Mouse (Mus musculus): Measurements from ENCODE around the gene Elp4. TPM values are rescaled to one million over a fixed set of nuclear protein-coding genes. Genes with fewer than 3 reads are reported as not detected.

Elp4 gene
- polyA plus RNA-seq, 1 experiment from 2014 or later, result 13.4 TPM

- Histone ChIP-seq H3K36me3 (ENCODE audit: control insufficient read depth, insufficient read depth) (no peaks in the 10 kb centered on the region), H3K4me1 (ENCODE audit: control insufficient read depth, low read depth, low read length) (peaks cover 10% of the 10 kb centered on the region), H3K4me2 (ENCODE audit: low read depth, low read length) (no peak overlapping the region), H3K9ac (ENCODE audit: low read depth, low read length) (no peak overlapping the region), H3K27ac (ENCODE audit: low read length) (no peak overlapping the region), H3K4me3 (ENCODE audit: low read depth, low read length) (no peak overlapping the region), H3K27me3 (ENCODE audit: control insufficient read depth, insufficient read depth, low read depth, low read length) (peaks cover 98% of the 10 kb centered on the region), H3K9me3 (replicated peaks; ENCODE audit: control insufficient read depth, low read length) (no peaks in the 10 kb centered on the region)
- no peak for ATAC-seq (ENCODE audit: low read depth)
- 2% methylated on average over 4 of the region's 4 CpGs for WGBS (ENCODE audit: insufficient replicate concordance)
Observed at GRCm38 (mm10) chr2:105678306-105678705, 226.1 kb downstream of the Elp4 start.

DNA sequence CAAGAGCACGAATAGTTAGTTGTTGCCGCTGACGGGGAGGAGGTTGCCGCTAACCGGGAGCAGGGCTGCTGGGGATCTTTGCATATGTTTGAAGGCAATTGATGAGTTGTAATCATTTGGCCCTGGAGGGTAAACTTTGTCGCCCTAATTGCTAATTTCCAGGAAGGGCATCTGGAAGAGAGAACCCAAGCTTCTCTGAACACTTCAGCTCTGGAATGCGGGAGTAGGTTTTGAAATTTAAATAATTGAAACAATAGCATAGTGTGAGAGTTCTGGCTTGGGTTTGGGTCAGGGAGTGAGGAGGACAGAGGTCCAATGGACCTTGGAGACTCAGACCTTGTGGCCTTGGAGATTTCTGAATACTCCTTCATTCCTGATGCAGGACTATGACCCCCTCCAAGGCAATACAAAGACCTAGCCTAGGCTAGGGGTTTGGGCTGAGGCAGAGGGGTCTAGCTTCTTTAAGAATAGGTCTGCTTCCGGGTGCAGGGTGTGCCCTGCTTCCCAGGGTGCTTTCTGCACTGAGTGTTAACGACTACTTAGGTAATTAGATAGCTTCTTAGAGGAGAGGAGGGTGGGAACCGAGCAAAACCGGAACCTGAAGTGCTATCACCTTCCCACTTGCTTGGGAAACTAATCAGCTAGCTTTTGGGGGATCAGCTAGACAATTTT is 226.8 kb downstream of the Elp4 start:
- ATAC-seq (ENCODE audit: low read depth), result no peak
- WGBS (ENCODE audit: insufficient replicate concordance), result 3% methylated on average over 11 of the region's 11 CpGs
- H3K4me3 ChIP-seq (ENCODE audit: low read depth, low read length), result no peak overlapping the region
- H3K36me3 ChIP-seq (ENCODE audit: control insufficient read depth, insufficient read depth), result no peaks in the 10 kb centered on the region
- peaks cover 98% of the 10 kb centered on the region for H3K27me3 ChIP-seq (ENCODE audit: control insufficient read depth, insufficient read depth, low read depth, low read length)
- no peak overlapping the region for H3K4me2 ChIP-seq (ENCODE audit: low read depth, low read length)
- no peak overlapping the region for H3K27ac ChIP-seq (ENCODE audit: low read length)
- peaks cover 10% of the 10 kb centered on the region for H3K4me1 ChIP-seq (ENCODE audit: control insufficient read depth, low read depth, low read length)
- no peak overlapping the region for H3K9ac ChIP-seq (ENCODE audit: low read depth, low read length)
- no peaks in the 10 kb centered on the region for H3K9me3 ChIP-seq (replicated peaks; ENCODE audit: control insufficient read depth, low read length)

GRCm38 (mm10) chr2:105676909-105677433 is 227.4 kb downstream of the Elp4 start:
- no peaks in the 10 kb centered on the region for H3K9me3 ChIP-seq (replicated peaks; ENCODE audit: control insufficient read depth, low read length)
- no peak for ATAC-seq (ENCODE audit: low read depth)
- no peaks in the 10 kb centered on the region for H3K36me3 ChIP-seq (ENCODE audit: control insufficient read depth, insufficient read depth)
- H3K4me3 ChIP-seq (ENCODE audit: low read depth, low read length), result no peak overlapping the region
- peaks cover 98% of the 10 kb centered on the region for H3K27me3 ChIP-seq (ENCODE audit: control insufficient read depth, insufficient read depth, low read depth, low read length)
- H3K9ac ChIP-seq (ENCODE audit: low read depth, low read length), result no peak overlapping the region
- 2% methylated on average over 11 of the region's 11 CpGs for WGBS (ENCODE audit: insufficient replicate concordance)
- peaks cover 10% of the 10 kb centered on the region for H3K4me1 ChIP-seq (ENCODE audit: control insufficient read depth, low read depth, low read length)
- H3K4me2 ChIP-seq (ENCODE audit: low read depth, low read length), result no peak overlapping the region
- no peak overlapping the region for H3K27ac ChIP-seq (ENCODE audit: low read length)

DNA sequence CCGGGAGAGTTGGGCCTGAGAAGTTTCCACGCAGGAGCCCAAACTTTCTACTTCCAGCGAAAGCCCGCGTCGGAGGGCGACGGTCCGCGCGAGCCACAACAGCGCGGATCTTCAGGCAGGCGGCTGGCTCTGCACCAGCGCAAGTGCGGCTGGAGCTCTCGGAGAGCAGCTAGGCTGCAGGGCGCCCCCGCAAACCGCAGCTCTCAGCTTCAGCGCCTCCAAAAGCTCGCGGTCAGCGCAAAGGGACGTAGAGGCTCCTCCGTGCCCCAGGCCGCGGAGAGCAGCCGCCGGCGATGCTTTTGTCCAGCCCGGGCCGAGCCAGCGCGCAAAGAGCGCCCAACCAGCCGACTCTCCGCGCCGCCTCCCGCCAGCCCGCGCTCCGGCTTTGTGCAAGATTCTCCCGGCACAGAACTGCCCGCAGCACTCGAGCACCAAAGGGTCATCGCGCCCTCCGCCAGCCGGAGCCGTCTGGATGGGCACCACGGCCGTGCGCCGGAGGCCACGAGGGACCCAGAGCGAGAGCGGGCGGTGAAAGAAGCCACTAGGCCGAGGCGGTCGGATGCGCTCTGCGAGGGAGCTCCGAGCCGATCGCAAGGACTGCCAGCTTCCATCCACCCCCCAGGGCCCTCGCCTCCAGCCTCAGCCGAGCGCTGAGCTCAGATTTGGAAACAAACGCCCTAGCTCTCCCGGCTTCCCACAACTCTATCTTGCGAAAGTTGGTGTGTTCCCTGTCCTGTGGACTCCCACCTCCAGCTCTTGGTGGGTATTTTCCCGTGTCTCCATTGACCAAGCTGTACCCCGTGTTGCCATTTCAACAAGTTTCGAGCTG is 228.1 kb downstream of the Elp4 start:
- Histone ChIP-seq H3K9me3 (replicated peaks; ENCODE audit: control insufficient read depth, low read length) (no peaks in the 10 kb centered on the region), H3K4me2 (ENCODE audit: low read depth, low read length) (peak overlapping the region; percentile 60), H3K4me3 (ENCODE audit: low read depth, low read length) (peak overlapping the region; percentile 14), H3K27me3 (ENCODE audit: control insufficient read depth, insufficient read depth, low read depth, low read length) (peaks cover 98% of the 10 kb centered on the region), H3K4me1 (ENCODE audit: control insufficient read depth, low read depth, low read length) (peaks cover 10% of the 10 kb centered on the region), H3K36me3 (ENCODE audit: control insufficient read depth, insufficient read depth) (no peaks in the 10 kb centered on the region), H3K9ac (ENCODE audit: low read depth, low read length) (no peak overlapping the region), H3K27ac (ENCODE audit: low read length) (no peak overlapping the region)
- WGBS (ENCODE audit: insufficient replicate concordance), result under 1% methylated on average over 77 of the region's 77 CpGs
- ATAC-seq (ENCODE audit: low read depth), result no peak

GRCm38 (mm10) chr2:105675730-105676079 is 228.7 kb downstream of the Elp4 start:
- Histone ChIP-seq H3K4me3 (ENCODE audit: low read depth, low read length) (peak overlapping the region; percentile 44), H3K9me3 (replicated peaks; ENCODE audit: control insufficient read depth, low read length) (no peaks in the 10 kb centered on the region), H3K9ac (ENCODE audit: low read depth, low read length) (no peak overlapping the region), H3K27me3 (ENCODE audit: control insufficient read depth, insufficient read depth, low read depth, low read length) (peaks cover 98% of the 10 kb centered on the region), H3K4me2 (ENCODE audit: low read depth, low read length) (peak overlapping the region; percentile 60), H3K27ac (ENCODE audit: low read length) (no peak overlapping the region), H3K4me1 (ENCODE audit: control insufficient read depth, low read depth, low read length) (peaks cover 10% of the 10 kb centered on the region), H3K36me3 (ENCODE audit: control insufficient read depth, insufficient read depth) (no peaks in the 10 kb centered on the region)
- no peak for ATAC-seq (ENCODE audit: low read depth)
- WGBS (ENCODE audit: insufficient replicate concordance), result under 1% methylated on average over 11 of the region's 11 CpGs

DNA sequence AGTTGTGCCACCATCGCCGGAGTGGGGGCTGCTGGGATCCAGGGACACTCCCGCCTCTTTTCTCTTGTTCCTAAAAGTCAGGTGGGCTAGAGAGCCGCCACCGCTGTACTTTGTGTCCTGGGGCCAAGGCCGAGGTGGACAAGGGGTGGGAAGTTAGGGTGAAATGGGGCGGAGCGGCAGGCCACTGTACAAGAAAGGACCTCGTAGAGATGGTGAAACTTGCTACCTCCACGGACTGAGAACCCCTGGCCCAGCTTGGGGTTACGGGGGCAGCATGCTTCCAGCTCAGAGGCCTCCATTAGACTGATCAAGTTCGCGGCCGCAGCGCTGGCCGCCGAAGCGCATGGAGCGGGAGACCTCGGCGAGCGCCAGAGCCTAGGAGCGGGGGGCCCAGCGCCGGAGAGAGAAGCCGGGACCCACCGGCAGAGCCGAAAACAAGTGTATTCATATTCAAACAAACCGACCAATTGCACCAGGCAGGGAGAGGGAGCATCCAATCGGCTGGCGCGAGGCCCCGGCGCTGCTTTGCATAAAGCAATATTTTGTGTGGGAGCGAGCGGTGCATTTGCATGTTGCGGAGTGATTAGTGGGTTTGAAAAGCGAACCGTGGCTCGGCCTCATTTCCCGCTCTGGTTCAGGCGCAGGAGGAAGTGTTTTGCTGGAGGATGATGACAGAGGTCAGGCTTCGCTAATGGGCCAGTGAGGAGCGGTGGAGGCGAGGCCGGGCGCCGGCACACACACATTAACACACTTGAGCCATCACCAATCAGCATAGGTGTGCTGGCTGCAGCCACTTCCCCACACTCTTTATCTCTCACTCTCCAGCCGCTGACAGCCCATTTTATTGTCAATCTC is 229.3 kb downstream of the Elp4 start:
- Histone ChIP-seq H3K9ac (ENCODE audit: low read depth, low read length) (no peak overlapping the region), H3K36me3 (ENCODE audit: control insufficient read depth, insufficient read depth) (no peaks in the 10 kb centered on the region), H3K4me3 (ENCODE audit: low read depth, low read length) (peak overlapping the region; percentile 44), H3K9me3 (replicated peaks; ENCODE audit: control insufficient read depth, low read length) (no peaks in the 10 kb centered on the region), H3K27ac (ENCODE audit: low read length) (no peak overlapping the region), H3K4me2 (ENCODE audit: low read depth, low read length) (peak overlapping the region; percentile 60), H3K4me1 (ENCODE audit: control insufficient read depth, low read depth, low read length) (peaks cover 10% of the 10 kb centered on the region), H3K27me3 (ENCODE audit: control insufficient read depth, insufficient read depth, low read depth, low read length) (peaks cover 98% of the 10 kb centered on the region)
- under 1% methylated on average over 49 of the region's 49 CpGs for WGBS (ENCODE audit: insufficient replicate concordance)
- peak; percentile 75 for ATAC-seq (ENCODE audit: low read depth)

DNA sequence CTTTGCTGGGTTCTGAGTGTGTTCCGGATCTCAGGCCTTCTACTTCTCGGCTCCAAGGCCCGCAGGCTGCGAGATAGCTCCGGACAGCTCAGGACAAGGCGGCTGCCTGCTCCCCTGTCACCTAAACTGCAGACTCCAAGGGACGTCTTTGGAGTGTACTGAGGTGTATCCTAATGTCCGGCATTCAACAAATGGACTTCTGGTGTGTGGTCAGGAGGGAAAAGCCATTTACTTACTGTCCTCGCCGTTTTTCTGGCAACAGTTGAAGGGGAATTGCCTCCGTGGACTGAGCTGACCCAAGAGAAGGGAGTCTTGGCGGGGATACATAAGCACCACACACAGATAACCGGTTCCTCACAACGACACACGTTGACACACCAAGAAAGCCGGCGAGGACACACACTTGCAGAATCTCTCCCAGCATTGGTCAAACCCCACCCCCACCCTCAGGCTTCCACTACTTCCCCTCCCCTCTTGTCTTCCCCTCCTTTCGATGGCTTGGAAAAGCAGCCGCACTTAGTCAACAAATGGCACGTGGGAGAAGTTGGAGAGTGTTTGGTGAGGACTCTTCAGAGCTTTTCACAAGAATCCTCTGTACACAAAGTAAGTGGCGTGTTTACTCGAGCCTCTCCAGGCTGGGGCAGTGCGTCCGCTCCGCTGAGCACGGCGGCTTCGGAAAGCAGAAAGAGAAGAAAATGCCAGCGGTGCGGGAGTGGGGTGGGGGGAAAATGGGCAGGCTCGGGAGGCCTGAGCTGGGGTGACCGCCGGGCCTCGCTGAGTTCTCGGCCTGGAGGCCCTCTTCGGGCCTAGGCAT is 230.1 kb downstream of the Elp4 start:
- H3K36me3 ChIP-seq (ENCODE audit: control insufficient read depth, insufficient read depth), result no peaks in the 10 kb centered on the region
- H3K4me3 ChIP-seq (ENCODE audit: low read depth, low read length), result peak overlapping the region; percentile 44
- WGBS (ENCODE audit: insufficient replicate concordance), result 2% methylated on average over 36 of the region's 36 CpGs
- H3K4me2 ChIP-seq (ENCODE audit: low read depth, low read length), result peak overlapping the region; percentile 60
- no peak for ATAC-seq (ENCODE audit: low read depth)
- H3K9me3 ChIP-seq (replicated peaks; ENCODE audit: control insufficient read depth, low read length), result no peaks in the 10 kb centered on the region
- H3K4me1 ChIP-seq (ENCODE audit: control insufficient read depth, low read depth, low read length), result peaks cover 10% of the 10 kb centered on the region
- no peak overlapping the region for H3K9ac ChIP-seq (ENCODE audit: low read depth, low read length)
- H3K27me3 ChIP-seq (ENCODE audit: control insufficient read depth, insufficient read depth, low read depth, low read length), result peaks cover 98% of the 10 kb centered on the region
- H3K27ac ChIP-seq (ENCODE audit: low read length), result no peak overlapping the region

DNA sequence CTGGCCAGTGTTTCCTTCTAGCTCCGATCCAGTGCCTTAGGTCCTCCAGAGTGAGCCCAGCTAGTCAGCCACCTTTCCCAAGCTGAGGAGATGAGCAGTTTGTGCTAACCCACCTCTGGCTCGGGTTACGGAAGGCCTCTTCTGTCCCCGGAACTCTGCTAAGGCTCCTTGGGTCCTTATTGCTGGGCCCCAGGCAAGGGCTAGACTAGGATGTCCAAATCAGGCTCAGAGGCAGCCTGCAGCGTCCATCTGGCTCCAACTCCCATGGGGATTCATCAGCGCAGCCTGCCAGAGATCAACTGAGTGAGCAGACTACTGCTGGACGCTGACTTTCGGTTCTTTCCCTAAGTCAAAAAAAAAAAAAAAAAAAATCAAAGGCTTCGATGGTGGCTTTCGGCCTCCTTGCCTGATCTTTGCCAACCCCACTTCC is 230.7 kb downstream of the Elp4 start:
- no peaks in the 10 kb centered on the region for H3K9me3 ChIP-seq (replicated peaks; ENCODE audit: control insufficient read depth, low read length)
- no peak for ATAC-seq (ENCODE audit: low read depth)

More for the DNA sequence above, 230.7 kb downstream of the Elp4 start:
- Histone ChIP-seq H3K4me1 (ENCODE audit: control insufficient read depth, low read depth, low read length) (peaks cover 10% of the 10 kb centered on the region), H3K4me2 (ENCODE audit: low read depth, low read length) (peak overlapping the region; percentile 60), H3K27ac (ENCODE audit: low read length) (no peak overlapping the region), H3K9ac (ENCODE audit: low read depth, low read length) (no peak overlapping the region), H3K36me3 (ENCODE audit: control insufficient read depth, insufficient read depth) (no peaks in the 10 kb centered on the region), H3K27me3 (ENCODE audit: control insufficient read depth, insufficient read depth, low read depth, low read length) (peaks cover 98% of the 10 kb centered on the region), H3K4me3 (ENCODE audit: low read depth, low read length) (peak overlapping the region; percentile 14)
- WGBS (ENCODE audit: insufficient replicate concordance), result 4% methylated on average over 10 of the region's 10 CpGs

Measured in liver, embryonic 16.5 days (tissue).